ENCODE assay signal across 20 mouse cellular contexts in genomic region chr15:93588401-93588800, GRCm38 (mm10). TPM values are rescaled to one million over a fixed set of nuclear protein-coding genes. Genes with fewer than 3 reads are reported as not detected.
DNase-seq lines count a peak whose midpoint lies in the region; ATAC-seq and TF ChIP-seq lines count a peak whose summit lies in the region.
"Had no signal": no experiment of that assay in that cellular context is flagged by ENCODE, and none has a peak within 500 bp of the region (broad histone marks: within the 10 kb centered on the region; RNA-seq: fewer than 3 reads in every experiment).

No protein-coding gene starts in this region.

- peaks cover 3% of the 10 kb centered on the region; the same call in 1 of the 2 replicates for H3K36me3 ChIP-seq in heart, embryonic 15.5 days
- no peaks in the 10 kb centered on the region for H3K36me3 ChIP-seq in testis, adult 2 months (ENCODE audit: control insufficient read depth, insufficient read depth, low read length)
- peaks cover 21% of the 10 kb centered on the region for H3K36me3 ChIP-seq in limb, embryonic 13.5 days
- H3K36me3 ChIP-seq: forebrain, embryonic 15.5 days; liver, embryonic 13.5 days; midbrain, embryonic 13.5 days had no signal

- TF ChIP-seq POLR2A in testis, adult 2 months (IDR thresholded peaks at IDR 0.05; ENCODE audit: control insufficient read depth, low read depth, low read length) = no peak

- no peak for DNase-seq in heart, postnatal 36 days
- DNase-seq in testis, postnatal 14 days (ENCODE audit: low spot score) = no peak
- no peak for DNase-seq in gastrocnemius, postnatal 4 days (ENCODE audit: low spot score in 2 of 2)
- DNase-seq in cerebellum, adult 11 months = no peak
- DNase-seq: cerebellum, adult 2 months; kidney, adult 2 months; kidney, postnatal 25 days; liver, embryonic 13.5 days; lung, postnatal 36 days; spleen, adult 18-20 months had no signal

- WGBS in heart, embryonic 15.5 days = 57% methylated on average over 6 of the region's 6 CpGs
- 48% methylated on average over 6 of the region's 6 CpGs for WGBS in limb, embryonic 13.5 days

- peak overlapping the region; percentile 48 for H3K27ac ChIP-seq in heart, embryonic 15.5 days
- peak overlapping the region; percentile 48; the same call in 1 of the 2 replicates for H3K27ac ChIP-seq in testis, adult 2 months (ENCODE audit: control insufficient read depth, insufficient read depth, low read depth, low read length)
- H3K27ac ChIP-seq in limb, embryonic 13.5 days = peak overlapping the region; percentile 6; the same call in 1 of the 2 replicates
- H3K27ac ChIP-seq: forebrain, embryonic 15.5 days; hindbrain, embryonic 14.5 days; liver, embryonic 13.5 days; midbrain, embryonic 13.5 days had no signal

- H3K9ac ChIP-seq in heart, embryonic 15.5 days = no peak overlapping the region
- no peak overlapping the region for H3K9ac ChIP-seq in limb, embryonic 13.5 days
- H3K9ac ChIP-seq: forebrain, embryonic 15.5 days; hindbrain, embryonic 14.5 days; liver, embryonic 13.5 days; midbrain, embryonic 13.5 days had no signal

- intact Hi-C loops in heart, postnatal 36 days (cut with DNase I) = no loop called here

- TF ChIP-seq CTCF in testis, adult 2 months (IDR thresholded peaks at IDR 0.05; ENCODE audit: control insufficient read depth, insufficient read depth, insufficient replicate concordance, low read depth, low read length) = no peak

- H3K27me3 ChIP-seq in heart, embryonic 15.5 days = no peaks in the 10 kb centered on the region
- no peaks in the 10 kb centered on the region for H3K27me3 ChIP-seq in testis, adult 2 months (ENCODE audit: control insufficient read depth, insufficient read depth, low read length)
- no peaks in the 10 kb centered on the region for H3K27me3 ChIP-seq in limb, embryonic 13.5 days
- H3K27me3 ChIP-seq: forebrain, embryonic 15.5 days; liver, embryonic 13.5 days had no signal

- H3K4me1 ChIP-seq in heart, embryonic 15.5 days (replicated peaks) = peaks cover 47% of the 10 kb centered on the region
- peaks cover 12% of the 10 kb centered on the region for H3K4me1 ChIP-seq in testis, adult 2 months (ENCODE audit: control insufficient read depth, insufficient read depth, low read length)
- H3K4me1 ChIP-seq in limb, embryonic 13.5 days = peaks cover 66% of the 10 kb centered on the region

- no peak overlapping the region for H3K4me3 ChIP-seq in heart, embryonic 15.5 days
- peak overlapping the region; percentile 75 for H3K4me3 ChIP-seq in testis, adult 2 months (ENCODE audit: control insufficient read depth, low read depth, low read length)
- no peak overlapping the region for H3K4me3 ChIP-seq in limb, embryonic 13.5 days
- H3K4me3 ChIP-seq: erythroblast, embryonic 14.5 days; forebrain, embryonic 15.5 days; liver, embryonic 13.5 days; midbrain, embryonic 13.5 days; myocyte had no signal

- no peak overlapping the region for H3K4me2 ChIP-seq in heart, embryonic 15.5 days
- H3K4me2 ChIP-seq in limb, embryonic 13.5 days (replicated peaks) = peak overlapping the region; percentile 27
- H3K4me2 ChIP-seq: forebrain, embryonic 15.5 days; hindbrain, embryonic 14.5 days; liver, embryonic 13.5 days; midbrain, embryonic 13.5 days had no signal

- no peak for ATAC-seq in heart, embryonic 15.5 days (replicated peaks; ENCODE audit: insufficient number of reproducible peaks, insufficient read depth, low FRiP score, low read depth)
- ATAC-seq in limb, embryonic 13.5 days (ENCODE audit: low FRiP score, low read depth) = no peak; the same call in 1 of the 2 replicates
- ATAC-seq: CD4-positive, CD25-positive, alpha-beta regulatory T cell, adult 4 months; forebrain, embryonic 15.5 days; midbrain, embryonic 13.5 days had no signal

- no peaks in the 10 kb centered on the region for H3K9me3 ChIP-seq in heart, embryonic 15.5 days (replicated peaks)
- H3K9me3 ChIP-seq in limb, embryonic 13.5 days = no peaks in the 10 kb centered on the region
- H3K9me3 ChIP-seq: forebrain, embryonic 15.5 days; liver, embryonic 13.5 days; midbrain, embryonic 13.5 days had no signal

RNA-seq across cellular contexts. Expression of gene Prickle1, which starts 7.3 kb away (rescaled TPM):
- polyA plus RNA-seq in heart, embryonic 15.5 days (2015; fragmentation: Nextera tagmentation; extraction: Ambion mirVana) = 28.2 and 31.0 TPM in 2 replicates
- total RNA-seq in heart, postnatal 36 days (2021) = 10 to 100 TPM; 17.2 to 18.7 TPM
- 3.6 and 3.9 TPM in 2 replicates for polyA plus RNA-seq in testis, adult 2 months (2012; rRNA removed)
- 56.8 and 57.2 TPM in 2 replicates for polyA plus RNA-seq in limb, embryonic 13.5 days (2015; fragmentation: Nextera tagmentation; extraction: Ambion mirVana)
- 10 to 100 TPM; 22.5 to 24.5 TPM for total RNA-seq in gastrocnemius, postnatal 4 days (2021)
- total RNA-seq: MEL had no signal
